ENCODE assay signal across 24 mouse cellular contexts in genomic region chr19:16789930-16790329, GRCm38 (mm10).
"Had no signal": no experiment of that assay in that cellular context is flagged by ENCODE, and none has a peak within 500 bp of the region (broad histone marks: within the 10 kb centered on the region; RNA-seq: fewer than 3 reads in every experiment).

No protein-coding gene starts in this region.

- DNase-seq: gastrocnemius, postnatal 14 days; gastrocnemius, postnatal 36 days; heart, adult 11 months; heart, adult 2 months; heart, postnatal 10 days; heart, postnatal 4 days; kidney, adult 18-20 months; kidney, adult 8-10 months; kidney, postnatal 10 days; kidney, postnatal 25 days; kidney, postnatal 4 days; left cerebral cortex, postnatal 4 days had no signal

- H3K9ac ChIP-seq: hindbrain, embryonic 13.5 days; hindbrain, embryonic 15.5 days; limb, embryonic 13.5 days; limb, embryonic 15.5 days; liver, embryonic 12.5 days; liver, embryonic 14.5 days had no signal

- H3K4me2 ChIP-seq: heart, embryonic 11.5 days; hindbrain, embryonic 13.5 days; hindbrain, embryonic 15.5 days; limb, embryonic 13.5 days; limb, embryonic 15.5 days; liver, embryonic 12.5 days had no signal

- H3K4me3 ChIP-seq: heart, adult 2 months; hindbrain, embryonic 10.5 days; hindbrain, embryonic 13.5 days; hindbrain, embryonic 15.5 days; layer of hippocampus, adult 2 months; left cerebral cortex, adult 2 months; limb, embryonic 13.5 days; limb, embryonic 15.5 days; liver, embryonic 12.5 days had no signal

- ATAC-seq: hindbrain, postnatal 0 days; intestine, postnatal 0 days; liver, embryonic 12.5 days had no signal

- H3K36me3 ChIP-seq: hindbrain, embryonic 10.5 days; hindbrain, embryonic 13.5 days; hindbrain, embryonic 15.5 days; limb, embryonic 13.5 days; limb, embryonic 15.5 days; liver, embryonic 12.5 days had no signal

- H3K4me1 ChIP-seq: hindbrain, embryonic 10.5 days; hindbrain, embryonic 13.5 days; hindbrain, embryonic 15.5 days; limb, embryonic 13.5 days; limb, embryonic 15.5 days; liver, embryonic 12.5 days had no signal

- H3K27me3 ChIP-seq: hindbrain, embryonic 13.5 days; hindbrain, embryonic 15.5 days; limb, embryonic 15.5 days had no signal

- H3K27ac ChIP-seq: heart, adult 2 months; hindbrain, embryonic 10.5 days; hindbrain, embryonic 13.5 days; hindbrain, embryonic 15.5 days; hindbrain, postnatal 0 days; layer of hippocampus, adult 2 months; left cerebral cortex, adult 2 months; limb, embryonic 13.5 days; limb, embryonic 15.5 days; liver, embryonic 12.5 days; liver, embryonic 14.5 days had no signal

- H3K9me3 ChIP-seq: hindbrain, embryonic 15.5 days; limb, embryonic 13.5 days; limb, embryonic 15.5 days; liver, embryonic 12.5 days had no signal
